ENCODE assay signal across 10 mouse cellular contexts in the genomic region with DNA sequence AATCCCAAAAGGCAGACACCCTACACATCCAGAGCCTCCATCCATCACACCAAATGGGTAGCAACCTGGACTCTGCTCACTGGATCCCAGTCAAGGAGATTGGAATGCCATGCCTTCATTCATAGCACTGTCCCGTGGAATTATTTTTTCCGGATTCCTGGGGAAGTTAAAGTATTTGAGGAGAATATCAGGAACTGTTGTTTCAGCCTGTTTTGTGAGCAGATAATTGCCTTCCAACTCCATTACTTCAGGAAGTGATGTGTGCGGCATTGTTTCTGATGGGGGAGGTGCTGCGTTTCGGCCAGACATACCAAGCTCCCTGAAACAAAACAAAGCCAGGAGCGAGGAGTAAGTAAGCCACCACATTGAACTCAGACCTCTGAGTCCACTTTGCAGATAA. TPM values are rescaled to one million over a fixed set of nuclear protein-coding genes. Genes with fewer than 3 reads are reported as not detected.
DNase-seq lines count a peak whose midpoint lies in the region; ATAC-seq lines count a peak whose summit lies in the region.
"Had no signal": no experiment of that assay in that cellular context is flagged by ENCODE, and none has a peak within 500 bp of the region (broad histone marks: within the 10 kb centered on the region; RNA-seq: fewer than 3 reads in every experiment).

No protein-coding gene starts in this region.

- no peak overlapping the region for H3K4me3 ChIP-seq in kidney, embryonic 15.5 days (replicated peaks)
- no peak overlapping the region for H3K4me3 ChIP-seq in heart, embryonic 10.5 days
- no peak overlapping the region for H3K4me3 ChIP-seq in kidney, embryonic 16.5 days (ENCODE audit: low read length)
- H3K4me3 ChIP-seq: embryonic facial prominence, embryonic 13.5 days; liver, embryonic 12.5 days had no signal

- H3K36me3 ChIP-seq in kidney, embryonic 15.5 days, result no peaks in the 10 kb centered on the region
- no peaks in the 10 kb centered on the region for H3K36me3 ChIP-seq in heart, embryonic 10.5 days
- H3K36me3 ChIP-seq in kidney, embryonic 16.5 days (ENCODE audit: insufficient read depth, low read length), result no peaks in the 10 kb centered on the region
- H3K36me3 ChIP-seq: embryonic facial prominence, embryonic 13.5 days; liver, embryonic 12.5 days had no signal

- no peak overlapping the region for H3K27ac ChIP-seq in kidney, embryonic 15.5 days
- H3K27ac ChIP-seq in heart, embryonic 10.5 days, result 0 out of 2 replicates have a peak overlapping the region, but pooled peaks have one; percentile 36
- H3K27ac ChIP-seq in kidney, embryonic 16.5 days (ENCODE audit: low read length), result no peak overlapping the region
- H3K27ac ChIP-seq: embryonic facial prominence, embryonic 13.5 days; liver, embryonic 12.5 days had no signal

- WGBS in kidney, embryonic 15.5 days, result 40% methylated on average over 6 of the region's 6 CpGs
- WGBS in heart, embryonic 10.5 days, result 34% methylated on average over 6 of the region's 6 CpGs
- 32% methylated on average over 6 of the region's 6 CpGs for WGBS in kidney, embryonic 16.5 days

- peaks cover 8% of the 10 kb centered on the region for H3K4me1 ChIP-seq in kidney, embryonic 15.5 days
- peaks cover 14% of the 10 kb centered on the region for H3K4me1 ChIP-seq in heart, embryonic 10.5 days
- H3K4me1 ChIP-seq in kidney, embryonic 16.5 days (ENCODE audit: insufficient read depth, low read length), result peaks cover 10% of the 10 kb centered on the region; the same call in 1 of the 2 replicates
- H3K4me1 ChIP-seq: embryonic facial prominence, embryonic 13.5 days; liver, embryonic 12.5 days had no signal

- no peak for ATAC-seq in kidney, embryonic 15.5 days (replicated peaks; ENCODE audit: low FRiP score)
- no peak for ATAC-seq in kidney, embryonic 16.5 days (ENCODE audit: low FRiP score, low TSS enrichment)
- no peak for ATAC-seq in CD4-positive, CD25-positive, alpha-beta regulatory T cell, adult 4 months
- ATAC-seq in megakaryocyte-erythroid progenitor cell, adult 5-6 weeks (replicated peaks; ENCODE audit: low FRiP score, low TSS enrichment, poor library complexity, severe bottlenecking), result no peak
- ATAC-seq: liver, embryonic 12.5 days had no signal

- DNase-seq in kidney, adult 18-20 months, result peak; percentile 31
- DNase-seq in heart, embryonic 10.5 days (ENCODE audit: low spot score), result peak; percentile 83
- DNase-seq in skeletal muscle tissue, adult 2 months (ENCODE audit: low read depth, low spot score), result peak; percentile 27
- no peak for DNase-seq in neural tube, embryonic 10.5 days (ENCODE audit: extremely low spot score, low spot score)

- H3K9ac ChIP-seq in kidney, embryonic 15.5 days, result no peak overlapping the region
- no peak overlapping the region for H3K9ac ChIP-seq in kidney, embryonic 16.5 days (replicated peaks; ENCODE audit: low read length)
- H3K9ac ChIP-seq: embryonic facial prominence, embryonic 13.5 days; liver, embryonic 12.5 days had no signal

- H3K4me2 ChIP-seq in kidney, embryonic 15.5 days, result no peak overlapping the region
- 0 out of 2 replicates have a peak overlapping the region, but pooled peaks have one; percentile 19 for H3K4me2 ChIP-seq in kidney, embryonic 16.5 days (replicated peaks; ENCODE audit: low read depth, low read length)
- H3K4me2 ChIP-seq: embryonic facial prominence, embryonic 13.5 days; liver, embryonic 12.5 days had no signal

- H3K27me3 ChIP-seq in kidney, embryonic 15.5 days, result no peaks in the 10 kb centered on the region
- H3K27me3 ChIP-seq in heart, embryonic 10.5 days (ENCODE audit: insufficient read depth, poor library complexity, severe bottlenecking), result no peaks in the 10 kb centered on the region
- no peaks in the 10 kb centered on the region for H3K27me3 ChIP-seq in kidney, embryonic 16.5 days (ENCODE audit: insufficient read depth, low read length)
- H3K27me3 ChIP-seq: embryonic facial prominence, embryonic 13.5 days; liver, embryonic 12.5 days had no signal

- no peaks in the 10 kb centered on the region for H3K9me3 ChIP-seq in kidney, embryonic 15.5 days (replicated peaks)
- no peaks in the 10 kb centered on the region for H3K9me3 ChIP-seq in heart, embryonic 10.5 days
- H3K9me3 ChIP-seq in kidney, embryonic 16.5 days (ENCODE audit: low read length), result no peaks in the 10 kb centered on the region
- H3K9me3 ChIP-seq: embryonic facial prominence, embryonic 13.5 days; liver, embryonic 12.5 days had no signal

RNA-seq across cellular contexts. Expression of gene Bloc1s5, which starts 41.8 kb away (rescaled TPM):
- polyA plus RNA-seq in kidney, embryonic 15.5 days (2015; fragmentation: Nextera tagmentation; extraction: Ambion mirVana), result 20.1 and 20.5 TPM in 2 replicates
- 17.5 and 21.6 TPM in 2 replicates for polyA plus RNA-seq in heart, embryonic 10.5 days (2016; fragmentation: Nextera tagmentation; extraction: Ambion mirVana)
- polyA plus RNA-seq in kidney, embryonic 16.5 days (2015; fragmentation: Nextera tagmentation; extraction: Ambion mirVana), result 22.7 and 24.0 TPM in 2 replicates
- 1 to 10 TPM; 7.8 to 9.4 TPM for polyA plus RNA-seq in CD4-positive, CD25-positive, alpha-beta regulatory T cell, adult 4 months (2017; shearing (Covaris generic))
- total RNA-seq in megakaryocyte-erythroid progenitor cell, adult 5-6 weeks (2014; fragmentation: Nextera tagmentation), result 13.1 and 18.0 TPM in 2 replicates
- total RNA-seq in megakaryocyte-erythroid progenitor cell, adult 5-6 weeks (2017), result 13.7 and 15.9 TPM in 2 replicates
